Mouse (Mus musculus) midbrain, embryonic 15.5 days (tissue): ENCODE data around the gene Cpa2. TPM values are rescaled to one million over a fixed set of nuclear protein-coding genes. Genes with fewer than 3 reads are reported as not detected.

Experiments used
- ATAC-seq: fragments of 200-750 bp; cut with Nextera tagmentation; replicated peaks from 2 replicates; pipeline ENCODE4 v1.8.0; 2017; ENCODE audit warnings: moderate TSS enrichment
- H3K27ac ChIP-seq: fragments of 300-500 bp; sonication (generic); 2 replicates; pipeline ENCODE4 v1.5.1; 2015; ENCODE audit warnings: mild to moderate bottlenecking, inconsistent platforms
- H3K27me3 ChIP-seq: fragments of 300-500 bp; sonication (generic); replicated peaks from 2 replicates; pipeline ENCODE4 v1.6.1; 2015; ENCODE audit warnings: inconsistent platforms
- H3K36me3 ChIP-seq: fragments of 300-500 bp; sonication (generic); replicated peaks from 2 replicates; pipeline ENCODE4 v1.6.1; 2015; ENCODE audit warnings: inconsistent platforms
- H3K4me1 ChIP-seq: fragments of 300-500 bp; sonication (generic); 2 replicates; pipeline ENCODE4 v1.6.1; 2015; ENCODE audit warnings: inconsistent platforms
- H3K4me2 ChIP-seq: fragments of 300-500 bp; sonication (generic); 2 replicates; pipeline ENCODE4 v1.6.1; 2015; ENCODE audit warnings: inconsistent platforms, mild to moderate bottlenecking, moderate library complexity
- H3K4me3 ChIP-seq: fragments of 300-500 bp; sonication (generic); 2 replicates; pipeline ENCODE4 v1.5.1; 2015; ENCODE audit warnings: mild to moderate bottlenecking, inconsistent platforms
- H3K9ac ChIP-seq: fragments of 300-500 bp; sonication (generic); 2 replicates; pipeline ENCODE4 v1.6.1; 2015; ENCODE audit warnings: mild to moderate bottlenecking, inconsistent platforms
- H3K9me3 ChIP-seq: fragments of 300-500 bp; sonication (generic); 2 replicates; pipeline ENCODE4 v1.6.1; 2016; ENCODE audit warnings: inconsistent platforms
- WGBS: fragments of 180-500 bp; shearing (Covaris S2); methylation state at CpG from one replicate; pipeline ENCODE4 v1.1.7; 2015; ENCODE audit warnings: mixed read lengths; 5-methylcytosine and 5-hydroxymethylcytosine counted together
- polyA plus RNA-seq: library from polyadenylated mRNA; unstranded; fragments of >200 nt; fragmentation: Nextera tagmentation; extraction: Ambion mirVana; gene quantifications from 2 replicates; pipeline ENCODE4 v1.2.1, GENCODE M21; 2015

The Cpa2 gene
- polyA plus RNA-seq, 1 experiment from 2014 or later = 6.7 TPM

DNA sequence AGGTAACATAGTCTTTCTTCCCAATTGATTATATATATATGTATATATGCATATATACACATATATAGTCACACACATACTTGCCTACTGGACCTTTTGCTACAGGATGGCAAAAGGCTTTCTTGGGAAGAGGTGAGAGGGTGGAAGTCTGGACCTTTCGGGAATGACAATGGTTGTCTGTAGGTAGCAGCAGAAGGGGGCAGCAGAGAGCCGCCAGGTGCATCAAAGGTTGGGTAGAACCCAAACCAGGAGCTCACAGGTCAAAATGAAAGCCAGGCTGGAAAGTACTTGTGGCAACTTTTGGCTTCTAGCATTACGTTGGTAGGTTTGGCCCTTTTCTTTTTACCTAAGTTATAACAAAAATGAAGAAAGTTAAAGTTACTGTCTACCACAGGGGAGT is 6.0 kb upstream of the Cpa2 start:
- Histone ChIP-seq H3K4me3 (no peak overlapping the region), H3K27ac (no peak overlapping the region), H3K27me3 (no peaks in the 10 kb centered on the region), H3K9me3 (no peaks in the 10 kb centered on the region), H3K9ac (no peak overlapping the region), H3K4me2 (no peak overlapping the region), H3K36me3 (no peaks in the 10 kb centered on the region), H3K4me1 (no peaks in the 10 kb centered on the region)
- WGBS = 50% methylated on average over 3 of the region's 3 CpGs
- ATAC-seq = no peak

GRCm38 (mm10) chr6:30538240-30538639 is 3.1 kb upstream of the Cpa2 start:
- 67% methylated on average over 10 of the region's 10 CpGs for WGBS
- no peaks in the 10 kb centered on the region for H3K27me3 ChIP-seq
- no peak overlapping the region for H3K9ac ChIP-seq
- ATAC-seq = no peak
- no peak overlapping the region for H3K27ac ChIP-seq
- no peaks in the 10 kb centered on the region for H3K36me3 ChIP-seq
- no peak overlapping the region for H3K4me3 ChIP-seq
- no peaks in the 10 kb centered on the region for H3K9me3 ChIP-seq
- peaks cover 3% of the 10 kb centered on the region for H3K4me1 ChIP-seq
- no peak overlapping the region for H3K4me2 ChIP-seq

- H3K36me3 ChIP-seq = no peaks in the 10 kb centered on the region
- H3K4me1 ChIP-seq = peaks cover 9% of the 10 kb centered on the region
- H3K9me3 ChIP-seq = no peaks in the 10 kb centered on the region
- no peak overlapping the region for H3K4me3 ChIP-seq
- ATAC-seq = no peak
- no peak overlapping the region for H3K27ac ChIP-seq
- no peaks in the 10 kb centered on the region for H3K27me3 ChIP-seq
- no peak overlapping the region for H3K9ac ChIP-seq
- 84% methylated on average over 5 of the region's 5 CpGs for WGBS
- H3K4me2 ChIP-seq = no peak overlapping the region
Measured at GRCm38 (mm10) chr6:30538800-30539199, 2.6 kb upstream of the Cpa2 start.

- no peak overlapping the region for H3K27ac ChIP-seq
- no peak overlapping the region for H3K4me2 ChIP-seq
- no peaks in the 10 kb centered on the region for H3K27me3 ChIP-seq
- H3K9ac ChIP-seq = no peak overlapping the region
- H3K4me3 ChIP-seq = no peak overlapping the region
- WGBS = 86% methylated on average over 6 of the region's 6 CpGs
- H3K36me3 ChIP-seq = no peaks in the 10 kb centered on the region
- no peaks in the 10 kb centered on the region for H3K9me3 ChIP-seq
- peaks cover 30% of the 10 kb centered on the region for H3K4me1 ChIP-seq
- ATAC-seq = no peak
Measured at GRCm38 (mm10) chr6:30542277-30542676, 895 bp downstream of the Cpa2 start.

- no peaks in the 10 kb centered on the region for H3K27me3 ChIP-seq
- no peak overlapping the region for H3K4me2 ChIP-seq
- ATAC-seq = no peak
- no peaks in the 10 kb centered on the region for H3K36me3 ChIP-seq
- H3K9ac ChIP-seq = no peak overlapping the region
- no peaks in the 10 kb centered on the region for H3K9me3 ChIP-seq
- no peak overlapping the region for H3K27ac ChIP-seq
- H3K4me3 ChIP-seq = no peak overlapping the region
- H3K4me1 ChIP-seq = peaks cover 37% of the 10 kb centered on the region
- 52% methylated on average over 12 of the region's 12 CpGs for WGBS
Measured at GRCm38 (mm10) chr6:30543077-30543476, 1.7 kb downstream of the Cpa2 start.

- Histone ChIP-seq H3K4me2 (no peak overlapping the region), H3K27me3 (no peaks in the 10 kb centered on the region), H3K4me1 (peaks cover 41% of the 10 kb centered on the region), H3K9ac (no peak overlapping the region), H3K27ac (no peak overlapping the region), H3K4me3 (no peak overlapping the region), H3K9me3 (no peaks in the 10 kb centered on the region), H3K36me3 (no peaks in the 10 kb centered on the region)
- WGBS = 37% methylated on average over 8 of the region's 8 CpGs
- ATAC-seq = no peak
Measured at GRCm38 (mm10) chr6:30543851-30544250, 2.5 kb downstream of the Cpa2 start.

GRCm38 (mm10) chr6:30545689-30546088 is 4.3 kb downstream of the Cpa2 start:
- Histone ChIP-seq H3K27ac (peak overlapping the region; percentile 27; the same call in 1 of the 2 replicates), H3K9ac (no peak overlapping the region), H3K4me2 (no peak overlapping the region), H3K36me3 (no peaks in the 10 kb centered on the region), H3K4me3 (no peak overlapping the region), H3K9me3 (no peaks in the 10 kb centered on the region), H3K4me1 (peaks cover 49% of the 10 kb centered on the region), H3K27me3 (no peaks in the 10 kb centered on the region)
- 77% methylated on average over 7 of the region's 7 CpGs for WGBS
- no peak for ATAC-seq

GRCm38 (mm10) chr6:30546571-30547273 is 5.3 kb downstream of the Cpa2 start:
- H3K4me1 ChIP-seq = peaks cover 51% of the 10 kb centered on the region
- H3K27ac ChIP-seq = peak overlapping the region; percentile 89
- peak; percentile 70 for ATAC-seq
- H3K27me3 ChIP-seq = no peaks in the 10 kb centered on the region
- H3K4me2 ChIP-seq = peak overlapping the region; percentile 45
- no peaks in the 10 kb centered on the region for H3K36me3 ChIP-seq
- WGBS = 5% methylated on average over 17 of the region's 17 CpGs
- peak overlapping the region; percentile 13 for H3K4me3 ChIP-seq
- peak overlapping the region; percentile 27; the same call in 1 of the 2 replicates for H3K9ac ChIP-seq
- H3K9me3 ChIP-seq = no peaks in the 10 kb centered on the region

DNA sequence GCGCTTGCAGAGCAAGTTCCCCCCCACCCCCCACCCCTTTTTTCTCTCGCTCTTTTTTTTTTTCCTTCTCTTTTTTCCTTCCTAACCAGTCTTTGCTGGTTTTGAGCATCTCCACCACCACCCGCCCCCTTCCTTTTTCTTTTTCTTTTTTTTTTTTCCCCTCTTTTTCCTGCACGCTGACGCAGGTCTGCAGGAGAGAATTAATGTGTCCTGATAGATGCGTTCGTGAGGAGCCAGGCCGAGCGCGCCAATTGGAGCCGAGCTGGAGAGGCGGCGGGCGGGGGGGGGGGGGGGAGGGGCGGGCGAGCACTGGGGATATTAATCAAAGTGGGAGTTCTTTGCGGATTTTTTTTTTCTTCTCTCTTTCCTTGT is 5.9 kb downstream of the Cpa2 start:
- Histone ChIP-seq H3K27me3 (no peaks in the 10 kb centered on the region), H3K4me2 (peak overlapping the region; percentile 45), H3K9ac (peak overlapping the region; percentile 27; the same call in 1 of the 2 replicates), H3K4me1 (peaks cover 55% of the 10 kb centered on the region), H3K36me3 (no peaks in the 10 kb centered on the region), H3K27ac (peak overlapping the region; percentile 89), H3K9me3 (no peaks in the 10 kb centered on the region), H3K4me3 (peak overlapping the region; percentile 13; the same call in 1 of the 2 replicates)
- WGBS = 0% methylated on average over 17 of the region's 17 CpGs
- ATAC-seq = peak; percentile 69

GRCm38 (mm10) chr6:30547656-30548306 is 6.4 kb downstream of the Cpa2 start:
- ATAC-seq = no peak
- WGBS = 25% methylated on average over 9 of the region's 9 CpGs
- peaks cover 59% of the 10 kb centered on the region for H3K4me1 ChIP-seq

GRCm38 (mm10) chr6:30549231-30549761 is 7.9 kb downstream of the Cpa2 start:
- H3K27me3 ChIP-seq = no peaks in the 10 kb centered on the region
- no peak overlapping the region for H3K9ac ChIP-seq
- no peak overlapping the region for H3K4me3 ChIP-seq
- H3K27ac ChIP-seq = peak overlapping the region; percentile 66
- no peaks in the 10 kb centered on the region for H3K36me3 ChIP-seq
- no peak for ATAC-seq
- H3K4me1 ChIP-seq = peaks cover 53% of the 10 kb centered on the region
- no peaks in the 10 kb centered on the region for H3K9me3 ChIP-seq
- H3K4me2 ChIP-seq = 0 out of 2 replicates have a peak overlapping the region, but pooled peaks have one; percentile 3
- WGBS = 13% methylated on average over 15 of the region's 15 CpGs

More at GRCm38 (mm10) chr6:30547656-30548306, 6.4 kb downstream of the Cpa2 start:
- Histone ChIP-seq H3K9ac (no peak overlapping the region), H3K36me3 (no peaks in the 10 kb centered on the region), H3K27me3 (no peaks in the 10 kb centered on the region), H3K4me2 (peak overlapping the region; percentile 45), H3K27ac (peak overlapping the region; percentile 89), H3K4me3 (no peak overlapping the region), H3K9me3 (no peaks in the 10 kb centered on the region)

GRCm38 (mm10) chr6:30550496-30551192 is 9.3 kb downstream of the Cpa2 start:
- ATAC-seq = no peak
- no peaks in the 10 kb centered on the region for H3K9me3 ChIP-seq
- H3K9ac ChIP-seq = no peak overlapping the region
- no peak overlapping the region for H3K4me3 ChIP-seq
- peaks cover 51% of the 10 kb centered on the region for H3K4me1 ChIP-seq
- 47% methylated on average over 7 of the region's 7 CpGs for WGBS
- no peaks in the 10 kb centered on the region for H3K27me3 ChIP-seq
- no peaks in the 10 kb centered on the region for H3K36me3 ChIP-seq
- peak overlapping the region; percentile 88 for H3K27ac ChIP-seq
- H3K4me2 ChIP-seq = no peak overlapping the region
